Mouse (Mus musculus) megakaryocyte, adult 5-6 weeks (primary cell): ENCODE results near the gene Sergef. TPM values are rescaled to one million over a fixed set of nuclear protein-coding genes. Genes with fewer than 3 reads are reported as not detected.

Source experiments
- ATAC-seq: 2 replicates; pipeline ENCODE4 v1.8.0; 2016; ENCODE audit warnings: mild to moderate bottlenecking, inconsistent platforms; ENCODE audit not compliant: poor library complexity, severe bottlenecking
- total RNA-seq, 2 experiments: library from RNA; stranded (forward) in 1 of 2; stranded (reverse) in 1 of 2; fragments of 153-499, 151-499 nt in 1 of 2; fragments of 221-1000, 200-1000 nt in 1 of 2; gene quantifications; 2 replicates each; pipeline versions ENCODE4 v1.2.3 to v1.2.4; 2015 to 2017

Gene Sergef
- total RNA-seq, 2 experiments from 2014 or later: 8.3 TPM

DNA sequence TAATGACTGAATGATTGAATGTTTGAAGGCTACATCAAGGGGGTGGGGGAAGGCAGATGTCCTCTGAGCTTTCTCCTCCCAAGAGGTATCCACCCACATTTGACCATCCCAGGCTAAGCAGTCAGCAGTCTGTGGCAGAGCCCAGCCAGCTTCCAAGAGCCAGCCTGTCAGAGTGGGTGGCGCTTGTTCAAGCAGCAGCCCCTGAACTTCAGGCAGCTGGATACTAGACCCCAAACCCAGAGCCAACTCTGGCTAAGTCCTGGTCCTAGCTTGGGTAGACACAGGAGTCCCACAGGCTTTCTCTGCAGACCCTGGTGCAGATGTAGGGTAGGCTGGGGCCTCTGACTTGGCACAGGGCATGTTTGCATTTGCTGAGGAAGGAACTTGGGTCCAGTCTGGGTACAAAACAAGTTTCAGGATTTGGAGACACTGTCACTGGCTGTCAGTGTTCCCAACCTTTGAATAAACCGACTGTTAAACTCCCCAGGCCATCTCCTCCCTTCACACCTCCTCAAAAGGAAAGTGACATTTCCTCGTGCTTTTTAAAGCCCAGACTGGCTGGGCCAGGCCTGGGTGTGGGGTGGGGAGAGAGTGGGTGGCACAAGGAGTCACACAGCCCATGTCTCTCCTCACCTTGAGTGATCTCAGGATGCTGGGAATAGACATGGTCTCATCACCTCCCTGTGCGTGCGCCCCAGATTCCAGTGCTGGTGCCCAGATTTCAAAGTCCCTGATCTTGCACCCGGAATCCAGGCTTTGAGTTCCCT lies 225.5 kb downstream of the Sergef start:
- no peak for ATAC-seq

DNA sequence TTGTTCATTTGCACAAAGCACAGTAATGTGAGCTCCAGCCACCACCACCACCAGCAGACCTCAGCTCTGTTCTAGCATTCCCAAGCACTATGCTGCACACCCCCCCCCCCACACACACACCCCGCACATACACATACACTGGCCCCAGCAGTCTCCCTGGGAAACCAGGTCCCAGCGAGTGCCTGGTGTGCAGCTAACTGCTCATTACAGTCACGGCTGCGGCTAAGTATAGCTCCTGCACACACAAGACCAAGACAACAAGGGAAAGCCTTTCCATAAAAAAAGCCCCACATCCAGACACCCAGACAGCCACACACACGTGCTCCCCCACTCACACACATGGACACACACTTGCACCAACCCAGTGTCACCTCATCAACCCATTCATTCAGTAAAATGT lies 226.8 kb downstream of the Sergef start:
- ATAC-seq: no peak

DNA sequence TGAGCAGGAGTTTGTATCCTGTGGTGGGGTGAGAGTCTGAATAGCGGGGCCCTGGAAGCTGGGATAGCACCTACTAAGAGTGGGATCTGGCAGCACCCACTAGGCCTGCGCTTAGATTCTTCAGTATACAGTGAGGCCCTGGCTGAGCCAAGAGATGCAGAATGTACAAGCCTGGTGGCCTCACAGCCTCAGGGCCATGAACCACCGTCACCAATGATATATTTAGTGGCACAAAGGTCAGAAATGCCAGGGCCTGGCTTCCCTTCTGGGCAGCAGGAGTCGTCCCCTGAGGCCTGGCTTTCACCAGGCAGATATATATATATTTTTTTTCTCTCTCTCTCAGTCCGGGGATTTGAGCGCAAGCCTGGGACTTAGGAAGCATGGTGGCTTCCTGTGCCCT lies 228.9 kb downstream of the Sergef start:
- ATAC-seq: no peak

DNA sequence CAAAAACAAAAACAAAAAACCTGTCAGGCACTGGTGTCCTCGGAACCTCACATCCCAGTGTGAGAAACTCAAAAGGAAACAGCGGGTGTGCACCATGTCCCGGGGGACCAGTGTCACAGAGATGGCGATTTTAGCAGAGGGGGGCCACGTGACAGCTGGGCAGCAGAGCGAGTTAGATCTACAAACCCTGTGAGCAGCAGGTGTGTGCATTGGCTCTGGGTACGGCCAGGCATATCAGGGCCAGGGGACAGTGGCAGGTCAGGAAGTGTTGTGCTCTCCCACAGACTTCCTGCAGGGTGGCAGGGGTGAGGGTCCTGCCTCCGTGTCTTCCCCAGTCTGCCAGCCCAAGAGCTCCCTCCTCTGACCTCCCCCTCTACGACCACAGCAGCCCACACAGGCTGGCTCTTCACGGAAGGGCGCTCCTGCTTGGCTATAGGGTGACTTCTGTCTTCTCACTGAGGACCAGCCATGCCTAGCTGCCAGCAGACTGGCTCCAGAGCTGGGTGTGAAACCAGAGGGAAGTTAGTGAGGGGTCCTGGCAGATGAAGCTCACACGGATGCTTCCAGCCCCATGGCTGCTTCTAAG lies 230.3 kb downstream of the Sergef start:
- no peak for ATAC-seq

DNA sequence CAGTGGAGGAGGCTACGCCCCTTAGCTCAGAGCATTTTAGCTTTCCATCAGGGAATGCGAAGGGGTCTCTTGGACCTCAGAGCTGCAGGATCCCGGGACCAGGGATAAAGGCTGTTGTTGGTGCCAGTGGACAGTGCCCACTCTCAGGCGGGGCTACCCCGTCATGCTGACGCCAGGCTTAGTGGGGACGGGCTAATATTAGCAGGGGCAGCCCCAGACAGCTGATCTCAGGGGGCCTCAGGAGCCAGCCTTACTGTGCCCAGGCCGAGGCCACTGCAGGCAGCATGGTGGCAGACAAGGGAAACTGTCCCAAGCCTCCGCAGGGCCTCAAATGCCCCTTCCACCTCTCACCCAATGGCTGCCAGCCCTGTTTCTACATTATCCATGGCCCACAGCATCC lies 231.0 kb downstream of the Sergef start:
- no peak for ATAC-seq

DNA sequence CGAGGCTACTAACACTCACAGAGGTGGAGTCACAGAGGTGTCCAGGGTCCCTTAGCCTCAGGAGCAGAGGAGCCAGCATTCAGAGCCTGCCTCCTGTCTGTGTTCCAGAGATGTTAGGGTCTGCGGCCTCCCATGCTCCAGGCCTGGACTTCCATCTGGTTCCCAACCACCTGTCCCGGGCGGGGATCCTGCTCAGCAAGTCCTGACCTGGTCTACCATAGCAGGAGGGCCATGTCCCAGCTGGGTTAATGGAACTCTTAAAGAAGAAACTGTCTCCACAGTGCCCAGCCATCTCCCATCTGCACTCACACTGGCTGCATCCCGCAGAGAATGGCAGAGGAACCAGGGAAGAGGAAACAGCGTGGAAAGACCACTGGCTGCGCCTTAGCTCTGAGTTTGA lies 234.9 kb downstream of the Sergef start:
- no peak for ATAC-seq

DNA sequence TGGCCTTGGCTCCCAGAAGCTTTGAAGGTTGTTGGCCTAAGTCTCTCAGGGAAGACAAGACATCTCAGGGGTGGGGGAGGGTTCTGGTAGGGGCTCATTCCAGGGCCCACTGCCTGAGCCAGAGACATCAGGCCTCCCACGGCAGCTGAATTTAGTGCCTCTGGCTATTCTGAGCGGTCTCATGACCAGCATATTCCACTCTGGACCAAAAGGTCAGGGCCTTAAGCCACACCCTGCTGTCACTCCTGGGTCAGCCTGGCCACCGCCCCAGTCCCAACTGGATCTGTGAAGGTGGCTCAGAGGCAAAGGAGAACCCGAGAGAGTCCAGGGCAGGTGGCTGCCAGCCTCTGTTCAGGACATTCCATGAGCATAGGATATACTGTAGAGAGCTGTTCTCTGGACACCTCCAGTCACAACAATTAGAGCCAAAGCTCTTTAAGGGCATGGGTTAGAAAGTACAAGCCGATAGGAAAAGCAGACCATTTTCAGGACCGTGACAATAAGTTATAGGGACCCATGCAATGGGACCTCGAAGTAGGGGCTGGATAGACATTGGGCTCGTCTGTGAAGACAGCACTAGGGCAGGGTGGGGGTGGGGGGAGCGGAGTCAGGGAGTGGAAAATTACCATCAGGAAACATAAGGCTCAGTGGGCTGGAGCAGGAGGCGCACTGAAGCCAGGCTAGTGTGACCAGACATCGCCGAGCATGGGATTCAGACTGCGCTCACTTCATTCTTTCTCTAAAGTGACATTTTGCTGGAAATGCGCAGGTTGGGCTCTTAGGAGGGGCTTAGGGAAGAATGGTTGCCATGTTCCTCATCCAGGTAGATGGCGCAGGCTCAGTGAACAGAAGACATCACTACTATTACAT lies 235.8 kb downstream of the Sergef start:
- no peak for ATAC-seq

DNA sequence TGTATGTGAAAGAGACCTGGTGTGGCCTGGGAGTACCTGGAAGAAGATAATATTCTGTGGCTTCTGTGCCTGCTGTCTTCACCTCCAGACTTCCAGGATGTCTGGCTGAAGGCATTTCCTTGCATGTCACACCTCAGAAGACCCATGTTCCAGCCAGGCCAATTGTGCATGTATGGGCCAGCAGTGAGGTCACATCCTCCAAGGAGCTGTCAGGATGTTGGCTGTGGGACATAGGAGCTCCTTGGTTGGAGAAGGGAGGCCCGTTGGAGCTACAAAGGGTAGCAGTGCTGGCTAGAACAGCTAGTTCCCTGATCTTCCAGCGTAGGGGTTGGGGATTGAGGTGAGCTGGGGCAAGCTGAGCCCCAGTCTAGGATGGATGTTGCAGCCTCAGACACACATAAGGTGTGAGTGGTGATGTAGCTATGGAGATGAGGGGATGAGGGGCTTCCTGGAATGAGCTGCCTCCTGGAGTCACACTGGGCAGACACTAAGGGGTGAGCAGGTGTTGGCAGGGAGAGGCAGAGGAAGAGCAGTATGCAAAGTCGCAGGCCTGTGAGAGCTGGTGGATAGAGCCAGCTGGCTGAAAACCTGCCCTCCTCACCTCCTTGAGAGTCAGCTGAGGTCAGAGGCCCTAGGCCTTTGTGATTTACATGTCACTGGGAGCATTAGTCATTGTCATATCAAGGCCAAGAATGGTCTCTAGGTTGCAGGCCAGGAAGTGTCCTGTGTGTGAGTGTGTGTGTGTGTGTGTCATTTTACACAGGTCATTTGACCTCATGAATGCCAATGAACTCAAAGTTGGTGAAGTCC lies 238.0 kb downstream of the Sergef start:
- ATAC-seq: no peak

DNA sequence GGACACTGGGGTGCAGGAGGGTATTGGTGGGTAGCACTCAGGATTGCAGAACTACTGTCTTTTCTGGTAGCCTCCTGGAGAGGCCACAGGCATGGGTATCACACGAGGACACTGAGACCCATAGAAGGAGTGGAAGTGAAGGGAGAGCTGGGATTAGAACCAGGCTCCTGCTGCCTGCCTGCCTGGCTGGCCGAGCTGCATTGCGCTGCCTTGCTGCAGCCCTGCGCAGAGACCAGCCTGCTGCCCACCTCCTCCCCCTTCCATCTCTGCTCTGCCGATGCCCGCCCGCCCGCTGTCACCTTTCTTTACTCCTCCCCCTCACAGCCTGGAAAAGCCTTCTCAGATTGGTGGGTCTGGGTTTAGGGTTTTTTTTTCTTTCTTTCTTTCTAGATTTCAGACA lies 239.3 kb downstream of the Sergef start:
- ATAC-seq: no peak

DNA sequence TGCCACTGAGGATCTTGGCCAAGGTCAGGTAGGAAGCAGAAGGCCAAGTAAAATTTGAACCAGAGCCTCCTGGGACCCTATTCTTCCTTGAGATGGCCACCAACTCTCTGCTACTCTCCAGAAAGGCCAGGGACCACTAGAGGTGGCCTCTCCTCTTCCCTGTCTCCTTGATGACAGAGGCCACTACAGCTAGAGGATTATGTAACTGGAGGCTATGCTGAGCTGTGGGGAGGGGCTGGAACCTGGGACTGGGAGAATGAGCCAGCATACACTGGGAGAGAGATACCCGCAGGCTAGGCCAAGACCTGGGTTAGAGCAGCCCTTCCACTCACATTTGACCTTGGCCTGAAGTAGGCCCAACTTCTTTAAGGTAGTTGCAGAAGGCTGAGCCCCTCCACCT lies 239.9 kb downstream of the Sergef start:
- no peak for ATAC-seq

DNA sequence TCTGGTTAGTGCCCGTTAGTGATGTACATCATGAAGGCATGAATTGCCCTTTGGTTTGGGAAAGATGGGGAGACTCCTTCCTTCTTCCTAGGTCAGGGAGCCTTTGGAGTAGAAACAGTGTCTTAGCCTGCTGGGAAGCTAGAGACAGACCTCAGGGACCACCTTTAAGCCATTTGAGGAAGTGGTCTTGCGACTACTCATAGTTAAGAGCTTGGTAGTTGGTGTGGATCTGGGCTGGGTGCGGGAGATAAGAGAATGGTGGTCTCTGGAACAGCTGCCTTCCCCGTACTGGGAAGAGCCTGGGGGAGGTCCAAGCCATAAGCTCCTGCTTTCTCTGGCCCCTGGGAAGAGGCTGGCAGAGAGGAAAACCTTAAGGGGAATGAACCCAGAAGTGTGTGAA lies 241.0 kb downstream of the Sergef start:
- ATAC-seq: no peak

DNA sequence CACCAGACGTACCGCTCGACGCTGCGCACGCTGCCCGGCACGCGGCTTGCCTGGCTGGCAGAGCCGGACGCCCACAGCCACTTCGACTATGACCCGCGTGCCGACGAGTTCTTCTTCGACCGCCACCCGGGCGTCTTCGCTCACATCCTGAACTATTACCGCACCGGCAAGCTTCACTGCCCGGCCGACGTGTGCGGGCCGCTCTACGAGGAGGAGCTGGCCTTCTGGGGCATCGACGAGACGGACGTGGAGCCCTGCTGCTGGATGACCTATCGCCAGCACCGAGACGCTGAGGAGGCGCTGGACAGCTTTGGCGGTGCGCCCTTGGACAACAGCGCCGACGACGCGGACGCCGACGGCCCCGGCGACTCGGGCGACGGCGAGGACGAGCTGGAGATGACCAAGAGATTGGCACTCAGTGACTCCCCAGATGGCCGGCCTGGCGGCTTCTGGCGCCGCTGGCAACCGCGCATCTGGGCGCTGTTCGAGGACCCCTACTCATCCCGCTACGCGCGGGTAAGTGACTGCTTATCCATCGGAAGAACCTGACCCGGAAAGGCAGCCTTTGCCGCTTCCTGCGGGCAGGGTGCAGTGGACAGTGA lies 241.8 kb downstream of the Sergef start:
- no peak for ATAC-seq

DNA sequence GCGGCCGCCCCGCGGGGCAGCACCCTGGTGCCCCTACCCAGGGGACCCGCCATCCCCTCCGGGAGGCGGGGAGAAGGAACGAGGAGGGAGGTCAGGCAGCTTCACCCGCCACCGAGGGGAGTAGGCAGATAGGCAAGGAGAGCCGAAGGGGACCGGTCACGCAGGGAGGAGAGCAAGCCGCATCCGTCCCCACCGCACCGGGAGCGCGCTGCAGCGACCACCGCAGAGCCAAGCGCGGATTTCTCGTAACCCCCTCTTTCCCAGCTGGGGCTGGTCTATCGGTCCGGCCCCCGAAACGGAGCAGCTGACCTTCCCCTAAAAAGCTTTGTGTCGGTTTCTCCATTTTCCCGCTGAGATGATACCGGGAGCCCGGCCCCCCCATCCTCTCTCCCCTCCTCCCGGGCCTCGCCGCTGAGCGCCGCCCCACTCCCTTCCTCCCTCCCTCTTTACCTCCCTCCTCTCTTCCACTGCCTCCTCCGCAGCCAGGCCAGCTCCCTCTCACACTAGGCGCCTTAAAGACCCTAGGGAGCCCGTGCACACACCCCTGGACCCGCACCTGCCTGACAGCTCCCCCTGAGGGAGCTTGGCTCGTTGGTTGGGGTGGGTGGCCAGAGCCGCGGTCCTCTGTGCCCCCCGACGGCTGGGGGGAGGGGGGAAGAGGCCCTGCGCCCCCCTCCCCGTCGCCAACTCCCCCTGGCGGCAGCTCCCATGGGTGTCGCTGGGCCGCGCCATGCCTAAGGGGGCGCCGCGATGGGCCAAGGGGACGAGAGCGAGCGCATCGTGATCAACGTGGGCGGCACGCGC lies 242.5 kb downstream of the Sergef start:
- ATAC-seq: no peak

DNA sequence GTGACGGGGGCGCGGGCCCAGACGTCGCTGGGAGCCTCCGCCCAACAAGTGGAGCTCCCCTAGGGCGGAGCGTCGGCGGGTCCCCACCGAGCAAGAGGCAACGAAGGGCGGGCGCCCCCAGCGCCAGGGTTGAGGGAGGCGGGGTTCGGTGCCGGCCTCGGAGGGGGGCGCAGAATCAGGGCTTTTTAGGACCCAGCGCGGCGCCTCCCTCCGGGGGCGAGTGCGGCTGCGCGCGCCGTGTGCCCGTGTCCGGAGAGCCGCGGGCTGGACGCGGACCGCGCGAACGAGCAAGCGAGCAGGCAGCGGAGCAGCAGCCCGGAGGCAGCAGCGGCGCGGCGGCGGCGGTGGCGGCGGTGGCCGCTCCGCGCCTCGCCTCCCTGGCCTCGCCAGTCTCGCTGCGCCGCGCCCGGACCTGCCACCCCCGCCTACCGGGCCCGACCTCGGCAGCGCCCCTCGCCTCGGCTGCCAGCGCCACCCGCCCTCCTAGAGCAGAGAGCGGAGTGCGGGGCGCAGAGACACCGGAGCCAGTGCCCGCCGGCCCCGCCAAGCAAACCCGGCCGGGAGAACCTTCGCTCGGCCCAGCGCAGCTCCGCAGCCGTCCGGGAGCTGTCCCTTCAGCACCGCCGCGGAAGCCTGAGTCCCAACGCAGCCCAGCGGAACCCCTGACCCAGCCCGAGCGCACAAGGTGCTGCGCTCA lies 243.2 kb downstream of the Sergef start, which contains the start of gene Kcnc1:
Gene Kcnc1, plus strand, starts transcription at position 267 of the 697 bp plus-strand sequence.
- peak; percentile 48; the same call in 1 of the 2 replicates for ATAC-seq

DNA sequence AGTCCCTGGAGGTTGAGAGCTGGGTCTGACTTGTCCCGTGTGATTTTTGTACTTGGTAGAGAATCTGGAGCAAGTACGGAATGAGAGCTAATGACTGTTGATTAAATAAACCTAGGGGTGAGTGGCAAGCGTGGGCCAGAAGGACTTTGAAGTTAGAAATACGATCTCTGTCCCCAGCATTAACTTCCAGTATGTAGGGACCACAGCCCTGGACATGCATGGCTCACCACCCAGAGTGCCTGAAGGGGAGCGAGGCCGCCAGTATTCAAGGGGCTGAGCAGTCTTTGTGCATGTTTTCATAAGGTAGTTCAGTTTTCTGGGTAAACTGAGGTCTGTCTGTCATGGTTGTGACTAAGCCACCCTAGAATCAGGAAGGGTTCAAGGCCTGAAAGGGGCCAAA lies 244.0 kb downstream of the Sergef start:
- no peak for ATAC-seq

DNA sequence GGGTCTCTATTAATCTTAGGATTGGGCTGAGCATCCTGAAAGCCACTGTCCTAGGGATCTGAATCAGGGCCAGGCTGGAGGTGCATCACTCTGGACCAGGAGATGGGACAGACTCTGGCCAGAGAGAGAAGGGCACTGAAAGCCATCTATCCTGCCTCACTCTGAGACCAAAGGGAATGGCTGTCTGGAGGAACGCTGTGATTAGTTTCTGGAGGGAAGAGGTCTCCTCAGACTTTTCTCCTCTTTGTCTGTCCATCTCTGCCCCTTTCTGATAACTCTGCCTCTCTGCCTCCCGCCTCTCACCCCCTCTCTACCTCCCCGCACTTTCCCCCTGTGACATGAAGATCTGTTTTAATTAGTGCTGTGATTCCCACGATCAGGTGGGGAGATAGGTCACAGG lies 244.7 kb downstream of the Sergef start:
- no peak for ATAC-seq

DNA sequence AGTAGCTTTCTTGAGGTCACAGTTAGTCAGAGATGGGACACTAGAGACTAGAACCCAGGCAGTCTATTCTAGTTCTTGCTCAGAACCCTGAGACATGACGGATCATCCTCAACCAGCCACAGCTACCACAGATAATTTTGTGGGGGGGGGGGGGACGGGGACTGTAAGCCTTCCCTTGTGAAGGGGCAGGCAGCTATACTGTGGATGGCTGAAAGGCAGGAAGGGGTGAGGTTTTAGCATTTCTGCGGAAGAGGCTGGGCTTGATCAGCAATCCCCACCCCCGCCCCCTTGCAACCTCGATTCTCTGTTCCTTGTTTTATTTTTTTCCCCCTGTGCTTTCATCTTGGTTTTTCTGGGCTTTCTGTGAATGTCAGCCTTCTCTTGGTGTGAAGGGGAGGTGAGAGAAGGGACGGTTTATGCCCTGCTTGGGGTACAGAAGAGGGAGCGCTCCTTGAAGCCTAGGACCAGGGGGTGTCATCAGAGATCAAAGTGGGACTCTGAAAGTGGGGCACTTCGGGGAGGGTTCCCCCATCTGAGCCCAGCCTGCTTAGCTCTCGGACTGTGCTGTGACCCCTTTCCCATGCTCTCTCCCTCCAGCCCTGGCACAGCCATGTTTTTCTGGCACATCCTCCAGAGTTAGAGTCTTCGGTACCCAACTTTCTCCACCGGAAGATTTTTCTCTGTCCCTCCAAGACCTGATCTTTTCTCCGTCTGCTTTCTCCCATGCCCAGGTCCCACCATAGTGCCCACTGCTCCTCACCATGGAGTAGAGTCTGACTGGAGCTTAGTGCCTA lies 245.7 kb downstream of the Sergef start:
- peak; percentile 32 for ATAC-seq
